Mouse (Mus musculus): ENCODE data around the gene Gm49378.

Gm49378 gene

GRCm38 (mm10) chr14:55586149-55586548 lies 51.5 kb downstream of the Gm49378 start:
- no peak for DNase-seq

- DNase-seq = peak; percentile 51
These were observed 52.1 kb downstream of the Gm49378 start for GRCm38 (mm10) chr14:55585566-55585960.

- DNase-seq = peak; percentile 89
These were observed 52.8 kb downstream of the Gm49378 start, which contains the start of gene Emc9 for GRCm38 (mm10) chr14:55584702-55585565. TSS of gene Emc9 (minus strand) at chr14:55585302.

GRCm38 (mm10) chr14:55584303-55584701 lies 53.4 kb downstream of the Gm49378 start:
- no peak for DNase-seq

- no peak for DNase-seq
These were observed 55.6 kb downstream of the Gm49378 start for GRCm38 (mm10) chr14:55581981-55582681.

GRCm38 (mm10) chr14:55580731-55581130 lies 57.0 kb downstream of the Gm49378 start:
- peak; percentile 29 for DNase-seq

GRCm38 (mm10) chr14:55579511-55580496 lies 57.9 kb downstream of the Gm49378 start:
- peak; percentile 27 for DNase-seq
